21 mouse cellular contexts compared by ENCODE assay signal in genomic region chr12:52398511-52398975, GRCm38 (mm10).
A peak's percentile ranks its signal among the peaks of the same experiment; 100 is the strongest.
DNase-seq lines count a peak whose midpoint lies in the region; ATAC-seq lines count a peak whose summit lies in the region.
"Had no signal": no experiment of that assay in that cellular context is flagged by ENCODE, and none has a peak within 500 bp of the region (broad histone marks: within the 10 kb centered on the region; RNA-seq: fewer than 3 reads in every experiment).

No protein-coding gene starts in this region.

- no peak overlapping the region for H3K4me3 ChIP-seq in kidney, embryonic 16.5 days (ENCODE audit: low read length)
- H3K4me3 ChIP-seq: gastrocnemius, adult 2 months; left cerebral cortex, adult 2 months had no signal

- peaks cover 10% of the 10 kb centered on the region for H3K4me1 ChIP-seq in kidney, embryonic 16.5 days (ENCODE audit: insufficient read depth, low read length)

- peak overlapping the region; percentile 70; the same call in 1 of the 2 replicates for H3K27ac ChIP-seq in kidney, embryonic 16.5 days (ENCODE audit: low read length)
- H3K27ac ChIP-seq: gastrocnemius, adult 2 months; hindbrain, embryonic 14.5 days; left cerebral cortex, adult 2 months had no signal

- H3K4me2 ChIP-seq in kidney, embryonic 16.5 days (replicated peaks; ENCODE audit: low read depth, low read length), result no peak overlapping the region
- H3K4me2 ChIP-seq: hindbrain, embryonic 14.5 days had no signal

- no peak for ATAC-seq in kidney, embryonic 16.5 days (ENCODE audit: low FRiP score, low TSS enrichment)

- intact Hi-C loops in heart, postnatal 14 days (cut with DNase I), result no loop called here

- H3K36me3 ChIP-seq in kidney, embryonic 16.5 days (ENCODE audit: insufficient read depth, low read length), result no peaks in the 10 kb centered on the region

- WGBS in kidney, embryonic 16.5 days, result 57% methylated on average over 6 of the region's 6 CpGs

- no peaks in the 10 kb centered on the region for H3K27me3 ChIP-seq in kidney, embryonic 16.5 days (ENCODE audit: insufficient read depth, low read length)

- peak; percentile 42 for DNase-seq in heart, adult 8-10 months (ENCODE audit: low spot score)
- no peak for DNase-seq in heart, postnatal 14 days
- DNase-seq in kidney, postnatal 14 days, result no peak
- peak; percentile 11 for DNase-seq in testis, postnatal 10 days (ENCODE audit: low spot score)
- DNase-seq in testis, postnatal 14 days (ENCODE audit: low spot score), result no peak
- no peak for DNase-seq in adrenal gland, adult 18-20 months (ENCODE audit: low spot score in 2 of 2)
- DNase-seq: B cell, adult 2 months; cerebellum, adult 18-20 months; cerebellum, postnatal 25 days; embryo, embryonic 11 days; gastrocnemius, adult 2 months; left cerebral cortex, postnatal 4 days; liver; lung, adult 18-20 months; lung, postnatal 36 days; right cerebral cortex, postnatal 14 days; spleen, adult 18-20 months; thymus, adult 2 months had no signal

- H3K9me3 ChIP-seq in kidney, embryonic 16.5 days (ENCODE audit: low read length), result no peaks in the 10 kb centered on the region

- H3K9ac ChIP-seq in kidney, embryonic 16.5 days (replicated peaks; ENCODE audit: low read length), result no peak overlapping the region
- H3K9ac ChIP-seq: hindbrain, embryonic 14.5 days had no signal

Comparison
In these comparisons a context has a peak if more than half of its experiments do, and no peak if none do; other contexts are left out.
1. DNase-seq: peak in heart, adult 8-10 months (single experiment) and testis, postnatal 10 days (single experiment); none in heart, postnatal 14 days (0 of 2), kidney, postnatal 14 days (single experiment), testis, postnatal 14 days (single experiment) and adrenal gland, adult 18-20 months (0 of 2).